Mouse (Mus musculus) urinary bladder, postnatal 25 days (tissue): ENCODE measurements around the gene Srsf5.
"Not testable (repeated sequence)": the region's sequence is repeated elsewhere in the genome, so short reads cannot be mapped to it uniquely, and the experiment has no call there.

ENCODE experiments used
- DNase-seq: peaks from one replicate; pipeline ENCODE4 v3.0.0; 2022; ENCODE audit warnings: low spot score

The Srsf5 gene

GRCm38 (mm10) chr12:80948202-80948601 lies 2.9 kb downstream of the Srsf5 start:
- DNase-seq = no peak

DNA sequence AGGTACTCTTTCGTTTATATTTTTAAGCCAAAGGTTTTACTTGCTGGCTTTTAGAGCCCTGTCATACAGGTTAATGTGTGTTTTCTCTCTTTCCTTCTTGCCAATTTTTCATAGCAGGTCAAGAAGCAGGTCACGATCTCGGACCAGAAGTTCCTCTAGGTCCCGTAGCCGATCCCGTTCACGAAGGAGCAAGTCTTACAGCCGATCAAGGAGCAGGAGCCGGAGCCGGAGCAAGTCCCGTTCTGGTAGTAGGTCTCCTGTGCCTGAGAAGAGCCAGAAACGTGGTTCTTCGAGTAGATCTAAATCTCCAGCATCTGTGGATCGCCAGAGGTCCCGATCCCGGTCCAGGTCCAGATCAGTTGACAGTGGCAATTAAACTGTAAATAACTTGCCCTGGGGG lies 4.3 kb downstream of the Srsf5 start:
- not testable (repeated sequence) for DNase-seq

DNA sequence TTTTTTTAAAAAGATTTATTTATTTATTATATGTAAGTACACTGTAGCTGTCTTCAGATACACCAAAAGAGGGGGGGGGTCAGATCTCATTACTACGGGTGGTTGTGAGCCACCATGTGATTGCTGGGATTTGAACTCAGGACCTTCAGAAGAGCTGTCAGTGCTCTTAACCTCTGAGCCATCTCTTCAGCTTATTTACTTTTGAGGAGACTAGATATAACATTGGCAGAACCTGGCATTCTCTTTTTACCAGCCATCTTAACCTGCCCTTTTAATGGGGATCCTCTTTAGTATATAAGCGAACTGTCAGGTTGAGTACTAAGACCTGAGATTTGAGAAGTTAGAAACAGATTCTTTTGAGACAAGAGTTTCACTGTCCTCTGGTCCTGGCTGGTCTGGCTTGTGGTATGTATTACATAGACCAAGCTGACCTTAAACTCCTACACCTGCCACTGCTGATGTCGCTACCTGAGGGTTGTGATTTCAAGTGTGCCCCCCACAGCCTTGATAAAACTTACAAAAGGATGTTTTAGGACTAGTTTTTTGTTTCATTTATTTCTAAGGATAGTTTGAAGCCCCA lies 6.4 kb downstream of the Srsf5 start:
- DNase-seq = no peak

DNA sequence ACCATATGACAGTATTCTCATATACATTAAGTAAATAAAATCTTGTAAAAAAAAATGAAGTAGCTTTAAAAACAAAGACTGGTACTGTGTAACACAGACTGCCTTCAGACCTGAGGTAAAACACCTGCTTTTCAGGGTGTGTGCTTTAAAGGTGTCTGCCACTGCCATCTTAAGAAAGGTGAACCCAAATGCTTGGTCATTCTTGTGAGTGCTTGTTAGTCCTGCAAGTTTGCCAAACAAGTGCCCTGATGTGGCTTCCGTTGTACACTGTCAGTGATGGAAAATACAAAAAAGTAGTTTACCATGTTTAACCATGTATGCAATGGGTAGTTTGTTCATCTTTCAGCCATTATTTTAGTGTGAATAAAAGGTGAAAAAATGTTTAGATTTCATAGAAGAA lies 7.2 kb downstream of the Srsf5 start:
- no peak for DNase-seq

DNA sequence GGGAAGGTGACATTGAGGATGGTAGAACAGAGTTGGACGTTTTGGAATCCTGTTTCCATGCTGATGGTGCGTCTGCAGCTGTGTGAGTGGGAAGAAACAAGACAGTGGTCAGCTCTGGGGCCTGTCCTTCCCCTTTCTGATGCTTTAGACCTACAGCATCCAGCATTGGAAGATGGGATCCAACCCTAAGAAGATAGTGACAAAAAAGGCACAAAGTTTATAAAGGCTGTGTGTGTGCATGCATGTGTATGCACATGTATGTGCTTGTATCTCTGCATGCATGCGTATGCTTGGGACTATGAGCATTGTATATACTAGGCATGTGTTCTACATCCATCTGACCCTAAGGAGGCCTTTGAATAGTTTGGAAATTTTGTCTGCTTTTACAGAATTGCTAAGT lies 10.7 kb downstream of the Srsf5 start:
- no peak for DNase-seq

DNA sequence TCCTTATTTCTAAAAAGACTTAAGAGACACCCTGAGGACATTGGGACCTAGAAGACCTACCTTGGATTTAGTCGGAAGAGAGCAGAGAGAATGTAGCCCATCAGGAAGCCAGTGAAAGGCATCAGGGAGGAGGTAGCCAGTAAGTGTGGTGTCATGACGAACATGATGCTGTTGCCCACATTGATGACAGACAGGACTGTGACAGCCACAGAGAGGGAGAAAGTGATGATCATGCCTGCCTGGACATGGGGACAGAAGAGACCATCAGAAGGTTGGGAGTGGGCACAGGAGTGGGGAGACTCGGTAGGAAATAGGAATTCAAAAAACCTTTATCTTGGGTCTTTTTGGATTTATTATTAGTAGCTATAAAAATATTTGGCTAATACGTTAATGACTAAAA lies 12.7 kb downstream of the Srsf5 start:
- no peak for DNase-seq

DNA sequence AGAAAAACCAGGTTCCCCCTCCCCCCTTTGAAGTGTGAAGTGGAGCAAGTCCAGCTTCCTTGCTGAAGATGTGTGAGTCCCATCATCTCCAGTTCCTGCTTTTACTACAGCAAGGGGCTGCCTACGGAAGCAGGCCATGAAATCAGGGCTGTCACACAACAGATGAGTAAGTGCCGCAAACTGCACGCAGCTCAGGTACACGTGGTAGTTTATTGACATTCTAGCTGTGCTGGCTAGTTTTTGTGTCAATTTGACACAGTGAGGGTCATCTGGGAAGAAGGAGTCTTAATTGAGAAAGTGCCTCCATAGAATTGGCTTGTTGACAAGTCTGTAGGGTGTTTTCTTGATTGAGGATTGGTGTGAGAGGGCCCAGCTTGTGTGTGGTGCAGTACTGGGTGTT lies 17.3 kb downstream of the Srsf5 start:
- no peak for DNase-seq

DNA sequence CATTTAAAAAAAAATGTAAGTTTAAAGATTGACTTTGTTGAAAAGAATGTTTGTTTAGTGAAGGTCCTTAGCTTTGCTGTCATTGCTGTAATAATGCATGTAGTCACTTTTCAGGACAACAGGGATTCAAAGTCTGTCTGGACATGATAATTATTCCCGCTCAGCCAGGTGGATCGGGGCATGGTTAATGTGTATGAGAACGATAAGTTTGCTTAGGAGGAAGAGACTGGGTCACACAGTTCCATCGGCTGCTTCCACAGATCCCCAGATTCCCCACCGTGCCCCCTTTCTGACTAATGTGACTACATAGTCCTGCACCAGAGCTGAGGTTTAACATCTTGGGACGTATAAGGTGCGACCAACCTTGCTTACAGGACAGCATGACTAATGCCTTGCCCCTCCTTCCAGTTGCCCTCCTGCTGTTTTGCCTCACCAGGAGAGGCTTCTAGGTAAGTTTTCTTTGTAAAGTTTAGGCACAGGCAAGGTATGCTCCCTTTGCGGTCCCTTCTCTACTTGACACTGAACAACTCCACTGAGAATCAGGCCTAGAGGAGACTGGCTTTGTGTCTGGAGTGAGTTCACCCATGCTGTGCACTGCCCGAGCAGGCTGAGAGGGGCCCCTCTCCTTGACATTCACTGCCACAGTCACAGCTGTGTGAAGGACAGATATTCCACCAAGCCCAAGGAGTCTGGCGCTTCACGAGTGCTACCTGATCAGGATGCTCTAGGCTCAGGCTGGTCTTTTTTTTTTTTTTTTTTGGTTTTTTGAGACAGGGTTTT lies 20.9 kb downstream of the Srsf5 start:
- no peak for DNase-seq

DNA sequence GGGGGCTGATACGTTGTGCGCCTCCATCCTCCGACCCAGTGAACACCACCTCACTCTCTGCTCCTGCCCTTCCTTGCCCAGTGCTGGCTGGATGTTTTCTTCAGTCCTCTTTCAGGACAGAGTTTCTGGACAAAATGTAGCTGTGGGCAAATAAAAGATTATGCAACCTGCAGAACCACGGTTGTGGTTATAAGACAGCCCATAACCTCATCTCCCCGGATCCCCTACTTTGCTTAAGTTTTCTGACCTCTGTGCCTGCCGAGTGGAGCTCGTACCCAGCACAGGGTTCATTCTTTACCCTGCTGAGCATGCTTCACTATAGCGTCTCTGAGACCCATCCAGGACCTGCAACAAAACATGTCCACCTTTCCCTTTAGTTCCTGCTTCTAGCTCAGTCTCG lies 22.6 kb downstream of the Srsf5 start:
- DNase-seq = no peak

DNA sequence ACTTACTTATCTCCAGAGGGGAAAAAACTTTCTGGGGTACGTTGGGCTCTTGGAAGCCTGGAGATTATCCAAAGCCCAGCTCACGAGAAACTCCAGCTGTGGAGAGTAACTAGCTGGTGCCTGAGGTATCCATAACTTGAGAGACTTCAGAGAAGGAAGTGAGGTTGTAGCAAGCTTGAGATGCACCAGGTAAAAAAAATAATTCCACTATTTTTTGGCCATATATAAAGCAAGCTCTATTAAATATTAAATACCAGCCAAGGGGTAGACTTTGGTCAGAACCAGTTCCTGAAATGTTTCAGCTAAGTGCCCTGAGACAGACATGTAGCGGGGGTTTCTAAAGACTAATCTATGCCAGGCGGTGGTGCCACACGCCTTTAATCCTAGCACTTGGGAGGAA lies 23.3 kb downstream of the Srsf5 start, which contains the start of gene Slc10a1:
TSS of gene Slc10a1 (minus strand) at position 101 of the 400 bp plus-strand sequence.
- DNase-seq = no peak

DNA sequence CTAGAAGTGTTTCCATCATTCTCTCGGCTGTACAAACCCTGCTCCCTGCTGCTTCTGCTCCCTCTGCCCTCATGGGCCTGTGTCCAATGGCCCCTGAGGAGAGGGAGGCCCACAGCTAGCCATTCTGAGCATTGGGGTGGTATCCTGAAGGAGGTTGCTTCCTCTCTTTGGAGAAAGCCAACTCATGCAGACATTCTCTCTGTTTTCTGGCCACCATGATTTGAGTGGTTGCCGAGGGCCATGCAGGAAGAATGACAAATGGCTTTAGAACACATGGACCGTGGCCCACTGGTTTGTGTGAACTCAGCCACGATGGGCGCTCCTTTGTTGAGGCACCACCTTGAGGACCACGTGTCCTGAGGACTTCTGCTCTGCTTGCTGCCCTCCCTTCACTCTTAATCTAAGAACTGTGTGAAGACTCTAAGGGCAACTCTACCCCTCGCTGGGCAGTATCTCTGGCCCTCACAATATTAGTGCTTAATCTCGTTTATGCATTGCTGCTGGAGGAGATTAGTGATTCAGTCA lies 24.9 kb downstream of the Srsf5 start:
- DNase-seq = no peak

DNA sequence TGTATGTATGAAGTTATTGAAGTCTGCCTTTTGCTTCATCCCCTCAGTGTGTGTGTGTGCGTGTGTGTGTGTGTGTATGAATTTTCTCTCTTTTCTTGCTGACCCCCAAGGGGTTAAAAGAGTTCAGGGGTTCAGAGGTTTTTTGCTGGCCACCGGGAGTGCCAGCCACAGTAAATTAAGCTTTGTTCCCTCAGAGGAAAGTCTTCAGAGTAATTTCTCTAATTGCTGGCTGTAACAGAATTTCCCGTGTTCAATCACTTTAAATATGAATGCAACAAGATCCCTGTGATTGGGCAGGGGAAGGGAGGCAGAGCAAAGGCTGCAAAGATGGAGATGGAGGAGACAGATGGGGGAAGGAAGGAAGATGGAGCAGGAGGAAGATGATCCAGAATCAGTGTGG lies 26.5 kb downstream of the Srsf5 start:
- no peak for DNase-seq

DNA sequence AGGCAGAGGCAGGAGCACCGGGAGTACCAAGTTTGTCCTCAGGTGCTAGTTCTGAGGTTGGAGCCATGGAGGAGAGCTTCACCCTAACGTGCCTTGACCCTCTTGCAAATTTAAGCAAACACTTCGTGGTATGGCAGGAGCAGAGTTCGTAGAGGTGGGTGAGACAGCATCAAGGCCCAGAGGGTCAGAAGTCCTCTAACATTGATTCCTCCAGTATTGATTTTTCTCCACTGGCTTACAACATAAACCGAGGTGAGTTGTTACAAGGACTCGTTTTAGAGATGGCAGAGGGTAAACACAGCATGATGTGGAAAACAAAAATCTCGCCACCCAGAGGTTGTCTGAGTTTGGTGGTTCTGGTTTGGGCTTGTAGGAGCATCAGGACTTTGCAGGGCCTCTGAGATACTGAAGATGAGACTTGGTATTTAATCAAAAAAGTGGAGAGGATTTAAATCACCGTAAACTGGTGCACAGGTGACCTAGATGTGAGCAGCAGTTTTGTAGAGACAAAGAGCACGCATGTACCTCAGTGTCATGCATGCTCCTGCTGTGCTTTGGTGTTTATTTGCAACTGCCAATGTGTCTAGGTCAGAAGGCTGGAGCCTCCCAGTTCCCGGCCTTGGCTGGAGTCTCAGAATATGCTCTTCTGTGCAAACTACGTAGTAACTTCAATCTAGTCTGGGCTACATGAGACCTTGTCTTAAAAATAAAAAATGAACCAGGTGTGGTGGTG lies 30.8 kb downstream of the Srsf5 start:
- no peak for DNase-seq

- peak; percentile 75 for DNase-seq
Measured at GRCm38 (mm10) chr12:80982326-80982725, 37.0 kb downstream of the Srsf5 start.

- no peak for DNase-seq
Measured at GRCm38 (mm10) chr12:80983695-80984094, 38.4 kb downstream of the Srsf5 start.

DNA sequence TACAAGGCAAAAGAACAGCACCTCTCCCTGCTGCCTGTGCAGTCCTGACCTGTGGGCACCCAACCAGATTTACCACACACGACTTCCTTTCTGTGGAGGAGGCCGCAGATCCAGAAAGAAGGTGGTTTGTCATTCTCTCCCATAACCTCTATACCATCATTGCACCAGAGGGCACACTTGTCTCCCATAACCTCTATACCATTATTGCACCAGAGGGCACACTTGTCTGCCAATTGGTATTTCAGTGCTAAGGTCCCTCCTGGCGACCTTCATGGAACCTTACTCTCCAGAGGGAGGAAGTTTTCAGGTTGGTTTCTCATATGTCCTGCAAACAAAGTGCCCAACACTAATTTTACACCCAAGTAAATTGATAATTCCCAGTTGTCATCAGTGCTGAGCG lies 41.3 kb downstream of the Srsf5 start:
- no peak for DNase-seq

DNA sequence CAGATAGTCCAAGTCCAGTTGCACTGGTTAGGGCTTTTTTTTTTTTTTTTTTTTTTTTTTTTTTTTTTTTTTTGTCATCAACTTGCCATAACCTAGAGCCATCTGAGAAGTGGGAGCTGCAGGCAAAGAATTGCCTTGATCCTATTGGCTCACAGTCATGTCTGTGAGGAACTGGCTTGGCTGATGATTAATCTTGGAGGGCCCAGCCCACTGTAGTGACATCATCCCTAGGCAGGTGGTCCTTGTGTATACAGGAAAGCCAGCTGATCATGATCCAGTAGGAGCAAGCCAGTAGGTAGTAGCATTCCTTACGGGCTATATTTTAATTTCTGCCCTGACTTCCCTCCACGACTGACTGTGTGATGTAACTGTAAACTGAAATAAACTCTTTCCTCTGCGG lies 43.0 kb downstream of the Srsf5 start:
- DNase-seq = no peak

DNA sequence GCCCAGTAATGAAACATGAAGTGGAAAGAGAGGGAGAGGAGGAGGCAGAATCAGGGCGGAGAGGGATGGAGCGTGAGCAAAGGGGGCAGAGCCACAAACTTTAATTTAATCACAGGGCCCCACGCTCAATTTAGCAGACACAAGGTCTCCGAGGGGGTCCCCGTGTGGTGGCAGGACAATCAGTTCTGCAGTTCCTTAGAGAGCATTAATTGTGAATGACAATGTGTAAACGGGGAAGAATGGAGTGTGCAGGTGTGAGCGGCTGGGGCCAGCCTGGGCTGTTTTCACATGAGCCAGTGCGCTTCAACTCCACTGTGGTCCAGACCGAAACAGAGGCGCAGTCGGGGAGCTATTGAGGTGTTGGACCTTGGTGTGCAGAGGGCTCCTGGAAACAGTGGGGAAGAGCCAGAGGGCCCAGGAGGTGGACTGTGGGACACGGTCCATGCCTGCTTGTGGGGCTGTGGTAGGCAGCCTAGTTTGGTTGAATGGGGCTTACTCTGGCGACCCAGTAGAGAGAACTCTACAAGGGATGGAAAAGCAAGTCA lies 45.7 kb downstream of the Srsf5 start:
- no peak for DNase-seq

DNA sequence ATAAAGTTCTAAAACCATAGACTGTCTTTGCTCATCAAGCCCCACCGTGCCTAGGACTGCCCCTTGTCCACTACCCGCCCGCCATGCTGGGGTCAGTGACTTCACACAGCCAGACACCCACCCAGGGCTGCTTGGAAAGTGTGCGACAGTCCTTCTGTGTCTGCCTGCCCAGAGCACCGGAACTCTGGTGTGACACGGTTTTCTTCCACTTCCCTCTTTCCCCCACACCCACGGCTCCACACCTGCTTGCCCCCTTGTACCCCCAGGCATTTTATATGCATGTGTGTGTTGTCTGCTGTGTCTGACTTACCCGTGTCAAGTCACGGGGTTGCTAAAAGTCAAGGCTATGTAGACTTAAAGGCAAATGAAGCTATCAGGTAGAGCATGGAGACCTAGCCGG lies 46.5 kb downstream of the Srsf5 start:
- DNase-seq = no peak

DNA sequence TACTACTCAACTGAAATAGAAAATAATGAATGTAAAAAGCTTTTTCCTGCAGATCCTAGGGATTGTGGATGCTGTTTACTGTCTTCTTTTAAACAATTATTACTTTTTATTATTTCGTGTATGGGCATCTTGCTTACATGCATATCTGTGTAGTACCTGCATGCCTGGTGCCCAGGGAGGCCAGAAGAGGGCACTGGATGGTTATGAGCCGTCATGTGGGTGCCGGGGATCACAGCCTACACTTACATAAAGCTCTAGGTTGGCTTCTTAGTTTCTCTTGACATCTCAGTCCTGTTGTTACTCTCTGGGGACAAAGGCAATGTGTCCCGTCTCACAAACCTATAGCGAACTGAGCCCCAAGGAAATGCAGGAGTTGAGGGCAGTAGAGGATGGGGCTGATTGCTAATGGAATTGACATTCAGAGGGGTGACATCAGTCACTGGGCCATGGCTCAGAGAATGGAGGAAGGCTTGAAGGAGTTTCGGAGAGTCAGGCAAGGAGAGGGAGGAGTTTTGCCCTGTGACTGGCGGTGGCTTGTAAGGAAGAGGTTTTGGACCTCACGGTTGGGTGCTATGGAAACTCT lies 47.3 kb downstream of the Srsf5 start:
- DNase-seq = no peak

- no peak for DNase-seq
Measured at GRCm38 (mm10) chr12:80993773-80994172, 48.5 kb downstream of the Srsf5 start.

- no peak for DNase-seq
Measured at GRCm38 (mm10) chr12:80995326-80995725, 50.0 kb downstream of the Srsf5 start.
